Mouse (Mus musculus): ENCODE data around the gene Gm4513. TPM values are rescaled to one million over a fixed set of nuclear protein-coding genes. Genes with fewer than 3 reads are reported as not detected.
"Not testable (repeated sequence)": the region's sequence is repeated elsewhere in the genome, so short reads cannot be mapped to it uniquely, and the experiment has no call there.

The Gm4513 gene
- not detected in 2 replicates for polyA plus RNA-seq (2015; fragmentation: Nextera tagmentation; extraction: Ambion mirVana)

GRCm38 (mm10) chr7:20598921-20599320 is at the start of gene Gm4513:
Gene Gm4513 (minus strand): TSS chr7:20599021.
- H3K9me3 ChIP-seq; H3K4me2 ChIP-seq; H3K27me3 ChIP-seq; H3K4me3 ChIP-seq; H3K27ac ChIP-seq; H3K36me3 ChIP-seq; ATAC-seq (ENCODE audit: borderline replicate concordance, extremely low read depth, low FRiP score, low TSS enrichment); H3K4me1 ChIP-seq; H3K9ac ChIP-seq: not testable (repeated sequence)
- WGBS: 68% methylated on average over 3 of the region's 5 CpGs

GRCm38 (mm10) chr7:20576141-20576540 is 22.7 kb downstream of the Gm4513 start, which contains the start of gene Gm4141:
Gene Gm4141 (minus strand): TSS chr7:20576241.
- H3K4me3 ChIP-seq; H3K4me1 ChIP-seq; H3K27me3 ChIP-seq; H3K4me2 ChIP-seq; H3K9me3 ChIP-seq; H3K9ac ChIP-seq; ATAC-seq (ENCODE audit: borderline replicate concordance, extremely low read depth, low FRiP score, low TSS enrichment); H3K27ac ChIP-seq; H3K36me3 ChIP-seq: not testable (repeated sequence)
- no CpG with 5 or more reads among the region's 3 CpGs for WGBS

GRCm38 (mm10) chr7:20545657-20546056 is 53.2 kb downstream of the Gm4513 start, which contains the start of gene Gm5726:
Gene Gm5726 (minus strand): TSS chr7:20545757.
- not testable (repeated sequence) for H3K9me3 ChIP-seq

More at GRCm38 (mm10) chr7:20545657-20546056, 53.2 kb downstream of the Gm4513 start, which contains the start of gene Gm5726:
- WGBS: no CpG with 5 or more reads among the region's 1 CpGs
- H3K4me3 ChIP-seq; H3K9ac ChIP-seq; ATAC-seq (ENCODE audit: borderline replicate concordance, extremely low read depth, low FRiP score, low TSS enrichment); H3K27ac ChIP-seq; H3K27me3 ChIP-seq; H3K36me3 ChIP-seq; H3K4me2 ChIP-seq; H3K4me1 ChIP-seq: not testable (repeated sequence)

Other genes with a start within 250 kb of the Gm4513 start
- gene Gm5728, start 223.6 kb downstream of the Gm4513 start, polyA plus RNA-seq (2015; fragmentation: Nextera tagmentation; extraction: Ambion mirVana): not detected in 2 replicates
- gene Vmn1r100, start 181.1 kb downstream of the Gm4513 start, polyA plus RNA-seq (2015; fragmentation: Nextera tagmentation; extraction: Ambion mirVana): not detected in 2 replicates
- gene Vmn1r101, start 156.4 kb downstream of the Gm4513 start, polyA plus RNA-seq (2015; fragmentation: Nextera tagmentation; extraction: Ambion mirVana): not detected in 2 replicates
- not detected in 2 replicates for gene Gm10670, start 124.1 kb downstream of the Gm4513 start, polyA plus RNA-seq (2015; fragmentation: Nextera tagmentation; extraction: Ambion mirVana)
- not detected in 2 replicates for gene Vmn1r103, start 88.5 kb downstream of the Gm4513 start, polyA plus RNA-seq (2015; fragmentation: Nextera tagmentation; extraction: Ambion mirVana)
- gene Vmn1r104, start 65.2 kb downstream of the Gm4513 start, polyA plus RNA-seq (2015; fragmentation: Nextera tagmentation; extraction: Ambion mirVana): not detected in 2 replicates
- not detected in 2 replicates for gene Gm5726, start 53.3 kb downstream of the Gm4513 start, polyA plus RNA-seq (2015; fragmentation: Nextera tagmentation; extraction: Ambion mirVana)
- gene Gm4141, start 22.8 kb downstream of the Gm4513 start, polyA plus RNA-seq (2015; fragmentation: Nextera tagmentation; extraction: Ambion mirVana): not detected in 2 replicates
- not detected in 2 replicates for gene Vmn1r107, start 69.9 kb upstream of the Gm4513 start, polyA plus RNA-seq (2015; fragmentation: Nextera tagmentation; extraction: Ambion mirVana)
- gene Vmn1r111, start 104.2 kb upstream of the Gm4513 start, polyA plus RNA-seq (2015; fragmentation: Nextera tagmentation; extraction: Ambion mirVana): not detected in 2 replicates
- gene Gm10668, start 131.6 kb upstream of the Gm4513 start, polyA plus RNA-seq (2015; fragmentation: Nextera tagmentation; extraction: Ambion mirVana): not detected in 2 replicates
- not detected in 2 replicates for gene Vmn1r112, start 172.2 kb upstream of the Gm4513 start, polyA plus RNA-seq (2015; fragmentation: Nextera tagmentation; extraction: Ambion mirVana)
- not detected in 2 replicates for gene Vmn1r113, start 188.3 kb upstream of the Gm4513 start, polyA plus RNA-seq (2015; fragmentation: Nextera tagmentation; extraction: Ambion mirVana)
- gene Vmn1r114, start 213.2 kb upstream of the Gm4513 start, polyA plus RNA-seq (2015; fragmentation: Nextera tagmentation; extraction: Ambion mirVana): not detected in 2 replicates
- not detected in 2 replicates for gene Vmn1r115, start 246.0 kb upstream of the Gm4513 start, polyA plus RNA-seq (2015; fragmentation: Nextera tagmentation; extraction: Ambion mirVana)

Data from lung, embryonic 15.5 days (tissue).